Mouse (Mus musculus) embryonic fibroblast, embryonic 13.5 days (primary cell): ENCODE measurements around the gene Plcg1. TPM values are rescaled to one million over a fixed set of nuclear protein-coding genes. Genes with fewer than 3 reads are reported as not detected.

ENCODE experiments used
- H3K27ac ChIP-seq: 2 replicates; pipeline ENCODE4 v1.5.1; 2012; ENCODE audit warnings: low read length, control low read depth, inconsistent platforms; ENCODE audit not compliant: insufficient read depth
- H3K4me1 ChIP-seq: 2 replicates; pipeline ENCODE4 v1.6.1; 2011; ENCODE audit warnings: low read length; ENCODE audit not compliant: control insufficient read depth, insufficient read depth
- H3K4me3 ChIP-seq: 2 replicates; pipeline ENCODE4 v1.5.1; 2011; ENCODE audit warnings: mild to moderate bottlenecking, control low read depth, low read length; ENCODE audit not compliant: insufficient read depth
- CTCF ChIP-seq: IDR thresholded peaks from 2 replicates; pipeline ENCODE4 v1.5.1; 2011; ENCODE audit warnings: mild to moderate bottlenecking, control low read depth, low read length, moderate library complexity, borderline replicate concordance; ENCODE audit not compliant: insufficient read depth
- POLR2A ChIP-seq: IDR thresholded peaks from 2 replicates; pipeline ENCODE4 v1.6.1; 2011; ENCODE audit warnings: low read depth, mild to moderate bottlenecking, control low read depth, low read length, moderate library complexity
- polyA plus RNA-seq: library from polyadenylated mRNA; stranded (reverse); fragments of >200 nt; gene quantifications from 2 replicates; pipeline ENCODE4 v1.2.4, GENCODE M21; 2011; ENCODE audit warnings: low read depth; ENCODE audit not compliant: missing spikeins, insufficient read length

The Plcg1 gene
- polyA plus RNA-seq, 1 experiment, result 59.7 TPM

DNA sequence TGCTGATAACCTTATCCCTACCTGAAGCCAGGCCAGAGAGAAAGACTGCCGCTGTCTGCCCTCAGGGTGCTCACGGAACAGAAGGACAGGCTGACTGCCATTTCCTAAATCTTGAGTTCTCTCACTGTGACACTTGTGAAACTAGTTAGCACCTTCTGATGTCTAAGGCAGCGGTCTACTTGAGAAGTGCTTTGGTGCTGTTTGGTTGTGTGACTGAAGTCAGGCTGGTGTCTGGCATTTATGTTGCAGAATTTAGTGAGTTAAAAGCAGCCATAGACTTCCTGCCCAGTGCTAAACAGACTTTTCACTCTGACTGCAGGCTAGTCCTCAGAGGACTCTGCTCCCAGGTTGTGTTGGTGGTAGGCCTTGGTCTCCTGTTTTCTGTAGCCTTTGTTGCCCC is 3.2 kb downstream of the Plcg1 start:
- TF ChIP-seq CTCF (no peak), POLR2A (no peak)
- peaks cover 3% of the 10 kb centered on the region for H3K4me1 ChIP-seq
- H3K27ac ChIP-seq, result no peak overlapping the region
- H3K4me3 ChIP-seq, result no peak overlapping the region

GRCm38 (mm10) chr2:160735706-160736310 is 4.7 kb downstream of the Plcg1 start:
- no peaks in the 10 kb centered on the region; the same call in 1 of the 2 replicates for H3K4me1 ChIP-seq
- TF ChIP-seq CTCF (no peak), POLR2A (no peak)
- no peak overlapping the region for H3K27ac ChIP-seq
- no peak overlapping the region for H3K4me3 ChIP-seq

DNA sequence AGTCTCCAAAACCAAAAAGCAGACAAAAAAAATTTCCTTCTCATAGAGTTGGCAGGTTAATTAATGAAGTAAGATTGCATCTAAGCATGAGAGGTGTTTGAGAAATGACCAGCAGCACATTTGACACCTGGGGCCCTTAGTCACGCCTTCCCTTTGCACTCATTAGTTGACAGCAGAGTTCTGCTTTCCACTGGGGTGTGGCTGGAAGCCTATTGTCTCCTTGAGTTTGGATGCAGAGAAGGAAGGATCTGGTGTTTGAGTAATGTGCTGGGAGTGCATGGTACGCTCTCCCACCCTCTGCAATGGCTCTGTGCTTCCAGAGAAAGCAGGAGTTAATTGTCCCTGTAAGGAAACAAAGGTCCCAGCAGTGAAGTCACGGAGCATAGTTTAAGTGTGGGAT is 5.4 kb downstream of the Plcg1 start:
- no peak for TF ChIP-seq POLR2A
- no peak for TF ChIP-seq CTCF
- H3K27ac ChIP-seq, result no peak overlapping the region
- no peaks in the 10 kb centered on the region for H3K4me1 ChIP-seq
- no peak overlapping the region for H3K4me3 ChIP-seq

- Histone ChIP-seq H3K27ac (no peak overlapping the region), H3K4me1 (no peaks in the 10 kb centered on the region), H3K4me3 (no peak overlapping the region)
- TF ChIP-seq POLR2A, result no peak
- no peak for TF ChIP-seq CTCF
Observed at GRCm38 (mm10) chr2:160738354-160738753, 7.3 kb downstream of the Plcg1 start.

DNA sequence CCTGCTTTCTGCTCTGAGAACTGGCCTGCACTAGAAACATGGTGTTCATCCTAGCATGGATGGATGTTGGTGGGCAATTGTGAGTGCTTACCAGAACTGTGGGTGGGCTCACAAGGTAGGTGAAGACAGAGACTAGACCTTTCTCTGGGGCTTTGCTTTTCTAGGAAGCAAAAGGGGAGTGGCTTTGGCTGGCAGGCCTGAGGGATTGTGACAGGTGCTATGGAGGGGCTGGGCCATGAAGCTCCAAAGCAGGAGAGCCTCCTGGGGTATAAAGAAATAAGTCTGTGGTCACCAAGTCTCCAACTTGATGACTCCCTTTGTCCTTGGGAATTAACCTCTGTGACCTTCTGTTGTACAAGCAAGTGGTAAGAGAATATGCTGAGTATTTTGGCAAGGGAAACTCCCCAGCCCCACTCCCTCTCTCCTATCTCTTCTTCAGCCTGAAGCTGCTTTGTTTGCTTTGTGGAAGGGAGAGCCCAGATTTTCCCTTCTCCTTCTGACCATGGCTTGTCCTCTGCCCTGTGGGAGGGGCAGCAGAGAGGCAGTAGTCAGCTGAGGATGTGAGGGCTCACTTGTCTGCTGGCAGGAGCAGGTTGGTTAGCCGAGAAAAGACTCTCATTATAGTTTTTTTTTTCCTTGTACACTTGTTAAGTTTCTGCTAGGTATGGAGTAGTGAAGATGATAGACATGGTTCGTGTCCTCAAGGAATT is 8.7 kb downstream of the Plcg1 start:
- no peaks in the 10 kb centered on the region for H3K4me1 ChIP-seq
- TF ChIP-seq CTCF (no peak), POLR2A (no peak)
- no peak overlapping the region for H3K27ac ChIP-seq
- H3K4me3 ChIP-seq, result no peak overlapping the region

DNA sequence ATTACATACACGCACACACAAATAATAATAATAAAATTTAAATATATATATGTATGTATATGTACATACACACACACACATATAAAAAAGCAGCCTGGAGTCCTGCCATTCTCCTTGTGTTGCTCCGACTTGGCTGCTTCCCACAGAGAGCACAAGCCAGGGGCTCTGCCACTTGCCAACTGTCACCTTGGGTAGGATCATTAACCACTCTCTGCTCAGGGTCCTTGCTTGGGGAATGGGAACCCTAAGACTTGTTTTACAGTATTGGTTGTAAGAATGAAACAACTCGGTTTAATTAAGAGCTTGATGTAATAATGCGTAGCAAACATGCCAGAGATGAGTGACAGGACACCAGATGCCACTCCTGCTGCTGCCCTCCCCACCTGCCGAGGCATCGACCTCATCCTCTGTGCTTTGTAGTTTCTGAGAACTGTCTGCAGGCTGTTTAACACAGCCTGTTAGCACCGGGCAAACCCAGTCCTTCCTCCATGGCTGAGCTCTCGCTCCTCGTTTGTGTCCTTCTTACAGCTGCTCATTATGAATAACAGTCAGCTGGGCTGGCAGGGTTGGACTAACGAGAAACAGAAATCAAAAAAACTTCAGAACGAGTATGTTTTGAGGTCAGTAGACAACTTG is 9.5 kb downstream of the Plcg1 start:
- no peak overlapping the region for H3K27ac ChIP-seq
- no peak overlapping the region for H3K4me3 ChIP-seq
- TF ChIP-seq POLR2A (no peak), CTCF (no peak)
- H3K4me1 ChIP-seq, result no peaks in the 10 kb centered on the region

DNA sequence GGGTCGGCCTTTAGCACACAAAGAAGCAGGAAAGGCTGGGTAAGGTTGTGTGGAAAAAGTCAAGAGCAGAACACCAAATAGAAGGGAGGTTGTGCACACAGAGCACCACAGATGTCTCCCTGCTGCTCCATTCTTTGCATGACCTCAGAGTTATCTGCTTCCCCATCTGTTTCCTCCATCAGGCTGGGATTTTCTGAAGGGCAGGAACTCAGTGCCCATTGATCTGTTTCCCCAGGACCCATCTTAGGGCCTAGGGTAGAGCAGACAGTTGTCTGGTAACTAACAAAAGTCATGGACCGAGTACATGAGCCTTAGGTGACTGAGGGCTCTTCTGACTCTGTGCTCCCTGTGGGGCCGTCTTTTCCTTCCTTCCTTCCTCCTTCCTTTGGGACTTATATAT is 10.5 kb downstream of the Plcg1 start:
- TF ChIP-seq POLR2A, result no peak
- H3K4me1 ChIP-seq, result no peaks in the 10 kb centered on the region
- H3K27ac ChIP-seq, result no peak overlapping the region
- no peak overlapping the region for H3K4me3 ChIP-seq

DNA sequence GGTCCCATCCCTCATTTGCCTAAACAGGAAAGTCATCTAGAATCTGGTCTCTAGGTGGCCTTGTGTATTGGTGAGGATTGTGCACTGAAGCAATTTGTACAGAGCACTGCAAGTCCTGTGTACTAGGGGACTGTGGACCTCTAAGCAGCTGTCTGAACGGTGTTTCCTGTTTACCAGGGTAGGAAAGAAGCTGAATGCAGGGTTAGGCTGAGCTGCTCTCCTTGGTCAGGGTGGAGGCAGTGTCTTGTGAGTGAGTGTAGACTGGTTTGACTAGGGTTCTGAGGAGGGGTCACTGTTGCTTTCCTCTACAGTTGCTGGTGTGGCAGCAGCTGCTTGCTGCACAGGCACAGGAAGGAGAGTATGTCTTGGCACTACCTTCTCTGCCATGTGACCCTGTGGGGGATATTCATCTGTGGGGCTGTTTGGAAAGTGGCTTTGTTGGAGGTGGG is 11.1 kb downstream of the Plcg1 start:
- Histone ChIP-seq H3K27ac (no peak overlapping the region), H3K4me1 (no peaks in the 10 kb centered on the region), H3K4me3 (no peak overlapping the region)
- TF ChIP-seq CTCF, result no peak
- TF ChIP-seq POLR2A, result no peak

GRCm38 (mm10) chr2:160744040-160744822 is 13.1 kb downstream of the Plcg1 start:
- Histone ChIP-seq H3K4me1 (no peaks in the 10 kb centered on the region), H3K27ac (no peak overlapping the region)
- no peak for TF ChIP-seq CTCF
- TF ChIP-seq POLR2A, result no peak

More at GRCm38 (mm10) chr2:160744040-160744822, 13.1 kb downstream of the Plcg1 start:
- H3K4me3 ChIP-seq, result no peak overlapping the region
